Mouse (Mus musculus) kidney, postnatal 14 days (tissue): Measurements from ENCODE around the gene Pskh1.
A peak's percentile ranks its signal among the peaks of the same experiment; 100 is the strongest.

Experiments
- DNase-seq: peaks from one replicate; pipeline ENCODE4 v3.0.0; 2022; ENCODE audit warnings: mixed read lengths

Pskh1 gene

DNA sequence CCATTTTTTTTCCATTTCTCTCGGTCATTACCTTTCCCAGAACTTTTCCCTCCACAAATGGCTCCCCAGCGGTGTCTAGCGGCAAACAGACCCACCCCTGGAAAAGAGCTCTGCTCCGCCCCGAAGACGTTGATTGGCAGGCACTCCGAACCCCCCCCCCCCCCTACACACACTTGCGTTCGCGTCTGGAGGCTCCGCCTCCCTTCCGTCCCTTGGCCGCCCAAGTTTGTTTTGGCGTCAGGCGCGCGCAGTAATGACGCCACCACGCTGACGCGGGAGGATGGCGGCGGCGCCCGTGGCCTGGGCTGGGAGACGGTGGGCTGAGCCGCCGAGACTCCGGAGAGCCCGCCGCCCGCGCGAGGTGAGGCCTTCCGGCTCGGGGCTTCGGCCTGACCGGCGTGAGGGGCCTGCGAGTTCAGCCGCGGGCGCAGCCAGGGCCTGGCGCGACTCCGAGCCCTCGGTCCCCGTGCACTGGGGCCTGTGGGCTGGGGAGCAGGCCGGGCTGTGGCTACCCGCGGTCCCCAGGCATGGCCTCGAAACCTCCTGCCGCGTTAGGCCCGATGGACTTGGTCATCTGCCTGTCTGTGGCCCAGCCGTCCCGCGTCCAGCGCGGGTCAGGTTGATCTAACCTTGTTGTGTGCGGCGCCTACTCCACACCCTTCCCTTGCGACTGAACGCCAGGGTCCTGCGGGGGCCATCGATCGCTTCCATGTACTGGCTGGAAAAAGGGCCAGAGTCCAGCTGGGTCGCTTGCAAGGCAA, at the start of gene Pskh1:
Gene Pskh1, plus strand, starts transcription at position 262 of the 761 bp plus-strand sequence.
- DNase-seq: peak; percentile 96

DNA sequence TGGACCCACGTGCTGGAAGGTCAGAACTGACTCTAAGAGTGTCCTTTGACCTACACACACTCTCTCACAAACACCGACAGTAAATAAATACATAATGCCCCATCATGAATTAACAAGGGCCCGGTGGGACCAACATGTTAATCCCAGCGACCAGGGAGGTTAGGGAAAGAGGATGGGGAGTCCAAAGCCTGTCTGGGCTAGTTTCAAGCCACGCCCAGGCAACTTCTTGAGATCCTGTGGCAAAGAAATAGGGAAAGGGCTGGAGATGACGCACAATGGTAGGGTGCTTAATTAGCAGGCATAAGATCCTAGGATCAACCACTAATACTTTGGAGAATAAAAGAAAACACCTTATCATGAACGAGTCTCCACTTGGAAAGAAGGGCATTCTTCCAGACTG, 49.6 kb upstream of the Pskh1 start:
- DNase-seq: no peak

DNA sequence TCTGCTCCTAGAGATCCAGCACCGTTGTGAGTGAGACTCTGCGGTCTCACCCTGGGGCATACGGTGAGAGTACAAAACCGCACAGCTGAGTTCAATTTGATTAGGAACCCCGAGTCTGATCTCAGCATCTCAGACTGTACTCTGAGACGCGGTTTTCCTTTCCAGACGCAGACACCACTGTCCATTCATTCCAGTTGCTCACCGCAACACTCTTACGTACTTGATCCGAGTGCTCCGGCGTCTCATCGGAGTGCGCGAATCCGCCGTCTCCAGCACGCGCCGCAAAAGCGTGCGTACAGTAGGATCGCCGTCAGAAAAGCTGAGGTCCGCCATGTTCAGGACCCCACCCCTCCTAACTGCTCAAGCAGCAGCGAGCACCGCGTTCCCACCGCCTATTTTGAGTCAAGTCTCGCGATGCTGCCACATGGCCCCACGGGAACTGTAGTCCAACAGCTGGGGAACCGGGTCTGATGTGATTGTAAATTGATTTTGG, 48.5 kb upstream of the Pskh1 start:
- DNase-seq: peak; percentile 93

DNA sequence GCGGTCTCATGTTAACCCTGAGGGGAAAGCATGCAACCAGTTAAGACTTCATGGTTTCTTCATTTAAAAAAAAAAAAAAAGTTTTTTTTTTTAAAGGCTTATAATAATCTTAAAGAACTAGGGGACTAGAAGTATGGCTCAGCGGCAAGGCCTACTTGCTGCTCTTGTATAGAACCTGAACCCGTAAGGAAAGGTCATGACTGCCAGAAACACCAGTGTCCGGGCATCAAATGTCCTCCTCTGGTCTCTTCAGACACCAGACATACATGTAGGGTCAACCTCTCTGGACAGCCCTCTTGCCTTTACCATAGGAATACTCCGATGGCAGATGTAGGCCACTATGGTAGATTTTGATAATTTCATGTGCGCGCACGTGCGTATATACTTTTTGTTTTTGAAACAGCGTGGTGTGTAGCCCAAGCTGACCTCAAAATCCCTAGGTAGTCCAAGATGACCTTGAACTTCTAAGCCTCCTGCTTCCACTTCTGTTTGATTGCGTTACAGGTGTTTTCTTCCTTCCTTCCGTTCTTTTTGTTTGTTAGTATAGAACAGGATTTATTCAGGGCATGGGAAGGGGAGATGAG, 48.0 kb upstream of the Pskh1 start:
- DNase-seq: no peak

DNA sequence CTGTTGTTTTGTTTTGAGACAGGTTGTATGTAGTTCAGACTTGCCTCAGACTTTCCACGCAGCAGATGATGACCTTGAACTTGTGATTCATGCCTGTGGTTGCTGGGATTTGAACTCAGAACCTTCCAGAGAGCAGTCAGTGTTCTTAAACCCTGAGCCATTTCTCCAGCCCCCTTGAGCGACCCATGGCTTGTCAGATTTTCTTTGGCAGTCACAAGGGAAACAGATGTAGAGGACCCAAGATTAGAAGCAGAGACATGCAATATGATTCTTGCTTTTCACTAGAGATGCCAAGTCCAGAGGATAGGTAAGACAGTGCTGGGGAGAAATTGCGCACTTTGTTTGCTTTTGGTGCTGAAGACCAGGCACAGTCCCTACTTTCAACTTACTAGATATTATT, 47.1 kb upstream of the Pskh1 start, which contains the start of gene Cenpt:
Gene Cenpt, minus strand, starts transcription at position 101 of the 400 bp plus-strand sequence.
- no peak for DNase-seq

DNA sequence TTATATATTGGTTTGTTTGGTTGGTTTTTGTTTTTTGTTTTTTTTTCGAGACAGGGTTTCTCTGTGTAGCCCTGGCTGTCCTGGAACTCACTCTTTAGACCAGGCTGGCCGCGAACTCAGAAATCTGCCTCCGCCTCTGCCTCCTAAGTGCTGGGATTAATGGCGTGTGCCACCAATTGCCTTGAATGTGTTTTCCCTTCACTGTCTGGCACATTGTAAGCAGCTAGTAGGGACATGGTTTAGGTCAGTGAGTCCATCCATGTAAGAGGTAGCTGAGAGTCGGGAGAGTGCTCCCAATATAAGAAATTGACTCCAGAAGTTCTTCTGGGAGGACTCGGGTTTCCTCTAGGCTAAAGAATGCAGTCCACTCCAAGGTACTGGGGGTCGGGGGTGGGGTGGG, 45.9 kb upstream of the Pskh1 start:
- DNase-seq: no peak

DNA sequence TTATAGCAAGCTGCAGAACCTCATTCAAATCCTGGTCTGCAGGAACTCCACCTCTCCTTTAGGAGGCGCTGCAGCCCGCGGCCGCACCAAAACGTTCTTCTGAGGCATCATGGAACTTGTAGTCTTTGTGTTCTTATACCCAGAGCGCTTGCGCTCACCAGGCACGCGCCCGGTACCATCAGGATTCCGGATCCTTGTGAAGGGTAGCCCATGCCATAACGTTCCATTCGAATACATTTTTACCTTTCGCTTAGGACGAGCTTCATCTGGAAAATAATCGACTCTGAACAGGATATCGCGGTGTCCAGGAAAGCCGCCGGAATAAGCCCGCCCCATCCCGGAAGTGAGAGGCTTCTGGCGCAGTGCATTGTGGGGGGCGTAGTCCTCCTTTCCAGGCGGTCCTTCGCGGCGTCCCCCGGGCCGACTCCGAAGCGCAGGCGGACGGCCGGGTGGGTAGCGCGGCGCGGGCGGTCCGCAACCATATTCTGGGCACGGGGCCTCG, 45.5 kb upstream of the Pskh1 start, which contains the start of gene Thap11:
Gene Thap11, plus strand, starts transcription at position 418 of the 502 bp plus-strand sequence.
- peak; percentile 94 for DNase-seq

DNA sequence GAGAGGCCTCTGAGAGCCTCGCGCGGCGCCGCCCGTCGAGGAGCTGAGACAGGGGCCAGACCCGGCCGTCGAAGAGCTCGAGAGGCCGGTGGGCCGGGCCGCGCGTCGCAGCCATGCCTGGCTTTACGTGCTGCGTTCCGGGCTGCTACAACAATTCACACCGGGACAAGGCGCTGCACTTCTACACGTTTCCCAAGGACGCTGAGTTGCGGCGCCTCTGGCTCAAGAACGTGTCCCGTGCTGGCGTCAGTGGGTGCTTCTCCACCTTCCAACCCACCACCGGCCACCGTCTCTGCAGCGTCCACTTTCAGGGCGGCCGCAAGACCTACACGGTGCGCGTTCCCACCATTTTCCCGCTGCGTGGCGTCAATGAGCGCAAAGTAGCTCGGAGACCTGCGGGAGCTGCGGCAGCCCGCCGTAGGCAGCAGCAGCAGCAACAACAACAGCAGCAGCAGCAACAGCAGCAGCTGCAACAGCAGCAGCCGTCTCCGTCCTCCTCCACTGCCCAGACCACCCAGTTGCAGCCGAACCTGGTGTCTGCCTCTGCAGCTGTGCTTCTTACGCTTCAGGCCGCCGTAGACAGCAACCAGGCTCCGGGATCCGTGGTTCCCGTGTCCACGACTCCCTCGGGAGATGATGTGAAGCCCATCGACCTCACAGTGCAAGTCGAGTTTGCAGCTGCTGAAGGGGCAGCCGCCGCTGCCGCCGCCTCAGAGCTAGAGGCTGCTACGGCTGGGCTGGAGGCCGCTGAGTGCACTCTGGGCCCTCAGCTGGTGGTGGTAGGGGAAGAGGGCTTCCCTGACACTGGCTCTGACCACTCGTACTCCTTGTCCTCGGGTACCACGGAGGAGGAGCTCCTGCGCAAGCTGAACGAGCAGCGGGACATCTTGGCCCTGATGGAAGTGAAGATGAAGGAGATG, 44.7 kb upstream of the Pskh1 start:
- peak; percentile 60 for DNase-seq

DNA sequence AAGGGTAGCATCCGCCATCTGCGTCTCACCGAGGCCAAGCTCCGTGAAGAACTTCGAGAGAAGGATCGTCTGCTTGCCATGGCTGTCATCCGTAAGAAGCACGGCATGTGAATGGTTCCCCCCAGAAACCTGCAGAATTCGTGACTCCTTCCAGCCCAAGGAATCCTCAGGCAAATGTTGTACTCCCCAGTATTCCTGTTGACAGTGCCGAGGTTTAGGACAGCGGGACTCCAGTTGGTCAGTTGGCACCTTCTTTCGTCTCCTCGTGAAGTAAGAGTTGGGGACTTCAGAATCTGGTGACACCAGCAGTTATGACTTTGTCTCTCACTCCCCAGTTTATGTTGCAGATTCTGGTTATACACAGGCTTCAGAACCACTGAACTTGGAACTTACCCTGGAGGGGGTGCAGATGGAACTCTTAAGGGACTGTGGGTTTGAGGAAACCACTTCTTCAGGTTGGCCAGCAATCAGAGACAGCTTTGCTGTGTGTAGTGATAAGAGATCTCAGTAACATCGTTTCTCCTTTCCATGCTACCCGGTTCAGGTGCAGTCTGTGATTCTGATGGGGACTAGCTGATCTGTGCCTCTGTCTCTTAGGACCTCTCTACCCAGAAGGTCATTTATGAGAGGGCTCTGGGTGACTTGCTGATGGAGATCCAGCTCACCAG, 43.9 kb upstream of the Pskh1 start:
- no peak for DNase-seq

DNA sequence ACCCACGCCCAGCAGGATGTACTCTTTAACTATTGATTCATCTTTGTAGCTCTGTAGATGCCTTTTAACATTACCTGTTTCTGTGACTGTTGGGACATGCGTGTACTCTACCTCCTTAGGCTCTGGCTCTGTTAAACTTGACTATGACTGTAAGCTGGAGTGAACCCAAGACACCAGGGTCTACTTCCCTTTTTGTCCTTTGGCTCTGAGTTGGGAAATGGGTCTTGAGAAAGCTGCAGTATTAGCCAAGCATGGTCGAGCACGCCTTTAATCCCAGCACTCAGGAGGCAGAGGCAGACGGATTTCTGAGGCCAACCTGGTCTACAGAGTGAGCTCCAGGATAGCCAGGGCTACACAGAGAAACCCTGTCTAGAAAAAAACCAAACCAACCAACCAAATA, 41.7 kb upstream of the Pskh1 start:
- DNase-seq: no peak

DNA sequence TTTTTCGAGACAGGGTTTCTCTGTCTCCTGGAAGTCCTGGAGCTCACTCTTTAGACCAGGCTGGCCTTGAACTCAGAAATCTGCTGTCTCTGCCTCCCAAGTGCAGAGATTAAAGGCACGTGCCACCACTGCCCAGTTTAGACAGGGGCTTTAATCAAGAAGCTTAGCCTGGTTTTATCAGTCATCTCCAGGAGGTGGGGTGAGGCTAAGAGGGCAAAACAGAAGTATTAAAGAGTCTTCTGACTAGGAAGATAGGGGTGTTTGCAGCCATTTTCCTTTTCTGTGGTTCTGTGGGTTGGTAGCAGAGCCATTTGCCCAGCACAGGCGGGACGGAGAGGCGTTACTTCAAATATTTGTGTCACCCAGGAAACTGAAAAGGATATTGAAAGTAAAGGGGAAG, 40.9 kb upstream of the Pskh1 start:
- DNase-seq: no peak

DNA sequence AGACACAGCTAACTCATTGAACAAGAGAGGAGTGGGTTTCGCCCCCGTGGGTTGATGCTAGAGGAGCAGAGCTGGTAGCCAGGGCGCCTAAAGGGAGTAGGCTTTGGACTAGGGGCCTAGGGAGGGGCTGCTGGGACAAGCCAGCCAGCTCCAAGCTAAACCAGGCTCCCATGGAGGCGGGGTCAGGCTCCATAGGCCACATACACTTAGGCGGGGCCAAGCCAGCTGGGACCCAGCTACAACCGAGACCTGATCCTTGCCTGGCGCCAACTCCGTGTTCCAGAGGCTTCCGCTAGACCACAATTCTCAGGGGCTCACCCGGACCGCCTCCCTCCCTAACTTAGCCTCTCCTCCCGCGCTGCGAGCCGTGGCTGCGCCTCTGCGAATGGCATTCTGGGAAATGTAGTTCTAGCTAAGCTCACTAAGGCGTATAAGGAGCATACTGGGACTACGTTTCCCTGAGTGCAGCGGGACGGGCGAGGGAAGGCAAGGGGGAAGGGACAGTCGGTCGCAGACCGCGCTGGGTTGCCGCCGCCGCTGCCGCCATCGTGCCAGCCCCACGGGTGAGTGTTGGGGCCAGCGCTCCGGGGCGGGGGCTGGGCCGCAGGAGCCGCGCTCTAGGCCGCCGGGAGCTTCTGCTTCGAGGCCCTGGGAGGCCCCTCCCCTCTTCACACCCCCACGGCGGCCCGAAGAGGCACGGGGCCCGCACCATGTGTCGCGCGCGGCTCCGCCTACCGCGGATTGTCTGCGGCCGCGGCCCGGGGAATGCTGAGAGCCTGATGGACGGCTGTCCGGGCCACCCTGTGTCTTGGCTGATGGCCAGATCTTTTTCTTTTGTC, 39.9 kb upstream of the Pskh1 start, which contains the start of gene Nutf2:
Gene Nutf2, plus strand, starts transcription at position 438 of the 839 bp plus-strand sequence.
- DNase-seq: peak; percentile 98

DNA sequence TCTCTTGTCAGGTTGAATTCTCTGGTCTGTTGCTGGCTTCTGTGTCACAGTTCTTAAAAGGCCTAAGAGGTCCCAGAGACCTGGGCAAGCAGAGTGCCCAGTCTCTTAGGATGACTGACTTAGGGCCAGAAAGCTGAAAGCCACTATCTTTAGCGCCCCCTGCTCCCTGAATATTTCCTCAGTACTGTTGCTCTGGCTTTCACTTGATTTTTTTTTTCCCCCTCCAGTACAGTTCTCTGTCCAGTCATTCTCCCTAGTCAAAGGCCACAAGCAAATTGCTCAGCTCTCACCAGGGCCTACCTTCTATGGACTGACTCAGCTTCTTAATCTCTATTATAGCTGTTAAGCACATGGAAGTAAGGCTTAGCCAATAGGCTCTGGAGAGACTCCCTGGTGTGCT, 38.3 kb upstream of the Pskh1 start:
- peak; percentile 32 for DNase-seq

DNA sequence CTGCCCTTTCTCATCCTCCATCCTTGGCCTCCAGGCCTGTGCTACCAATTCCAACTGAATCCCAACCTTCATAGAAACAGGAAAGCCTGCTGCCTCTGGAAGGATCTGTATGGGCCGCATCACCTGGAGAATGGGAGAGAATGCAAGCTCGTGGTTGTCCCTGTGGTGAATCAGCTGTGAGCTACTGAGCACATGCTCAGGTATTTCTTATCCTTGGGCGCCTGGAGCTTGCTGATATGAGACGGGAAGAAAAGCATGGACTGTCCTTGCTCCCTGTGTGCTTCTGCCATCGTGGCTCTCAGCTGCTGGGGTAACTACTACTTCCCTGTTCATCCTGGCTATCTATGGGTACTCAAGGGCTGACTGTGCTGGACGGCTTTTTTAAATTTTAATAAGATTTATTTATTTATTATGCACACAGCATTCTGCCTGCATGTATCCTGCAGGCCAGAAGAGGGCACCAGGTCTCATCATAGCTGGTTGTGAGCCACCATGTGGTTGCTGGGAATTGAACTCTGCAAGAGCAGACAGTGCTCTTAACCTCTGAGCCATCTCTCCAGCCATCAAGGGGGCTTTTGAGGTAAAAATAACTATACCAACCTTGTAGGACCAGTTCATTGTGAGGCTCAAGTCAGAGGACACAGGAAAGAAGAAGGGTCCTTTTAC, 33.7 kb upstream of the Pskh1 start:
- no peak for DNase-seq

DNA sequence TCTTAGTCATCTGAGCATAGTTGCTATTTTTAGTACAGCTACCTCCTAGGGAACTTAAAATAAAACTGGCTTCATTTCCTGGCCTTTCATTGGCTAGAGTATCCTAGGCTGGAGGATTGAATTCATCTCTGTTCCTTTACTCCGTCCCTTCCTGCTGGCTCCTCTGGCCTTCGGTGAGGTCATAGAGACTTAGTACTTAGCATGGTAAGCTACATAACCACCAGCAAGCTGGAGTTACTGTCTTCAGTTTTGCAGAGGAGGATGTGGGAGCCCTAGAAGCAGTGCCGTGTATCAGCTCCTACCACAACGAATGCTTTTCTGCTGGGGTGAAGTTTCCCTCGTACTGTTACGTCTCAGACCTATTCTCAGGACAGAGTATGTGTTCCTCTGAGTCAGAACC, 25.9 kb upstream of the Pskh1 start:
- DNase-seq: no peak

DNA sequence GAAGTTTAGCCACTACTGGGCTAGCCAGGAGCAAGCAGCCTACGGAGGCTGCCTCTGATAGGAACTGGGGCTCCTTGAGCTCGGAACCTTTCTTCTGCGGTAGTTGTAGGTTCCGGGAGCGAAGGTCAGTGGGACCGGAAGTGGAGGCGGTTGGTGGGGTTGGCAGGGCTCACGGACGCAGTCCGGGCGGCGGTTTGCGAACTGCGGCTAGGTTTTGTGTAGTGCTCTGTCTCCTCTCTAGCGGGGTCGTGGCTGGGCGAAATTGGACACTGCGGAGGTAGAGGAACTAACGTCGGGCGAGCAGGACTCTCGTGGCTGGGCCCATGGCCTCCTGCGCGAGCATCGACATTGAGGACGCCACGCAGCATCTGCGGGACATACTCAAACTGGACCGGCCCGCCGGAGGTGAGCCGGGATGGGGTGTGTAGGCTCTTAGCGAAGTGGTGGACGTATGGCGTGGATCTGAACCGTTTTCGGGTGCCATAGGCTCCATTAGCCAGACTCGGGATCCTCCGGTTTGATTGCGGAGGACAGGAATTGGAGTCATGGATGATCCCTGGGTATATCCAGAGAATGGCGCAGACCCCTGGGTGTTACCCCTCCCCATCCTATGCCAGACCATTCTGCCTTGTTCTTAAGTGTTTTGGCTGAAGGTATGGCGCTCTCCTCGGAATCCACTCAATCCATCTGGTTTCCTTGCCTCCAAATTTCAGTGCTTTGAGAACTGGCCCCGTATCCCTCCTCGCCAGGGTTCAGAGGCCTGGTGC, 19.3 kb upstream of the Pskh1 start, which contains the start of gene Edc4:
Gene Edc4, plus strand, starts transcription at position 128 of the 767 bp plus-strand sequence.
- peak; percentile 88 for DNase-seq

DNA sequence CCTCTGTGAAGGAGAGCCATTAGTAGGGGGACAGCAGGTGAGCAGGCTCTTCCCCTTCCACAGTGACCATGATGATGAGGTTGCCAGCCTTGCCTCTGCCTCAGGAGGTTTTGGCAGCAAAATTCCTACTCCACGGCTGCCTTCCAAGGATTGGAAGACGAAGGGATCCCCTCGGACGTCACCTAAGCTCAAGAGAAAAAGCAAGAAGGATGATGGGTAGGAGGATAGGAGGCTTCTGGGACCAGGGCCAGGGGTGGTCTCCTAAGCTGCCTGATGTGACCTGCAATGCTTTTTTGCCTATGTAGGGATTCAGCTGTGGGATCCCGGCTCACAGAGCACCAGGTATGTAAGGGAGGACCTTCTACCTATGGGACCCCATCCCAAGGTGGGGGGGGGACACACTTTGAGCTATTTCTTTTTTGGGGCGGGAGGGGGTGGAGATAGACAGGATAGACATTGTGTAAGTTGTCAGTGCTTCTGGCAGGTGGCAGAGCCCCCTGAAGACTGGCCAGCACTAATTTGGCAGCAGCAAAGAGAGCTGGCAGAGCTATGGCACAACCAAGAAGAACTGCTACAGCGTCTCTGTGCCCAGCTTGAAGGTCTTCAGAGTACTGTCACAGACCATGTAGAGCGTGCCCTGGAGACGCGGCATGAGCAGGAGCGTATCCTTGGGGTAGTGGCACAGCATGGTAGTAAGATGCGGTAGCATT, 10.3 kb upstream of the Pskh1 start:
- no peak for DNase-seq

DNA sequence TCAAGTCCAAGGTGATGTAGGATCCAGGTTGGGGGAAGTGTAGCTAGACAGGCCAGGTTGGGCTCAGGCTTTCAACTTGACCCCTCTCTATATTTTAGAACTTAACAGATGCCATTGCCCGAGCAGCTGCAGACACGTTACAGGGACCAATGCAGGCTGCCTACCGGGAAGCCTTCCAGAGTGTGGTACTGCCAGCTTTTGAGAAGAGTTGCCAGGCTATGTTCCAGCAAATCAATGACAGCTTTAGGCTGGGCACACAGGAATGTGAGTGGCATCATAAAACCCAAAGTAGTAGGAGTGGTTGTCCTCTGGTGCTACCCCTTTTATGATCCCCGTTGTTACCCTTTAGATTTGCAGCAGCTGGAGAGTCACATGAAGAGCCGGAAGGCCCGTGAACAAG, 9.4 kb upstream of the Pskh1 start:
- DNase-seq: no peak

DNA sequence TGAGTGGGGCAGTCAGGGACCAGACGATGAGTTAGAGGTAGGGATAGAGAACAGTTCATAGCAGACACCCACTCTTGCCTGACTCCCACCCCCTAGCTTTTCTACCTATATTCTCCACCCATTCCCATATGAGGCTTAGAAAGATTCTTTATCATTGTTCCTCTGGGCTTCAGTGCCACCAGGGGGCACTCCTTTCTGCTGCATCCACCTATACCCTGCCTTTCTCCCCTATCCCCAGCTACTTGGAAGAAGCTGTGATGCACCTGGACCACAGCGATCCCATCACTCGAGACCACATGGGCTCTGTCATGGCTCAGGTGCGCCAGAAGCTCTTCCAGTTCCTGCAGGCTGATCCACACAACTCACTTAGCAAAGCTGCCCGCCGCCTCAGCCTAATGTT, 7.8 kb upstream of the Pskh1 start:
- DNase-seq: peak; percentile 37
